Mouse (Mus musculus): ENCODE measurements around the gene Zfp692.

- TF ChIP-seq POLR2A (IDR thresholded peaks at IDR 0.05; ENCODE audit: insufficient read depth, low read length) (no peak), CTCF (IDR thresholded peaks at IDR 0.05; ENCODE audit: low read depth, low read length) (no peak), EP300 (IDR thresholded peaks at IDR 0.05; ENCODE audit: insufficient read depth, low read depth, low read length) (no peak)
Measured at GRCm38 (mm10) chr11:58302774-58303445, 4.0 kb upstream of the Zfp692 start.

All from ES-Bruce4 (cell line).